Mouse (Mus musculus) CH12.LX (cell line): ENCODE measurements around the gene Cyp4x1.

Source experiments
- CTCF ChIP-seq, 2 experiments: IDR thresholded peaks in 1 of 2; conservative IDR thresholded peaks in 1 of 2; 2 replicates each; pipeline ENCODE4 v1.5.1; 2011 to 2012; ENCODE audit warnings: low read depth in 2 of 2, low read length in 2 of 2, improper control_type of control experiment in 1 of 2, inconsistent platforms in 1 of 2, mild to moderate bottlenecking in 1 of 2, moderate library complexity in 1 of 2
- MAFK ChIP-seq: IDR thresholded peaks from 2 replicates; pipeline ENCODE4 v1.6.1; 2011; ENCODE audit warnings: low read length, improper control_type of control experiment; ENCODE audit not compliant: insufficient replicate concordance
- MAX ChIP-seq: IDR thresholded peaks from 2 replicates; pipeline ENCODE4 v1.6.1; 2011; ENCODE audit warnings: low read length, improper control_type of control experiment
- MYC ChIP-seq: IDR thresholded peaks from 2 replicates; pipeline ENCODE4 v1.6.1; 2011; ENCODE audit warnings: low read depth, mild to moderate bottlenecking, improper control_type of control experiment, low read length
- NRF1 ChIP-seq: IDR thresholded peaks from 2 replicates; pipeline ENCODE4 v1.6.1; 2014; ENCODE audit warnings: low read depth, mild to moderate bottlenecking, inconsistent platforms, low read length, improper control_type of control experiment, moderate library complexity
- POLR2A ChIP-seq: IDR thresholded peaks from 2 replicates; pipeline ENCODE4 v1.6.1; 2011; ENCODE audit warnings: low read depth, mild to moderate bottlenecking, improper control_type of control experiment, low read length
- POLR2AphosphoS2 ChIP-seq: IDR thresholded peaks from 2 replicates; pipeline ENCODE4 v1.6.1; 2011; ENCODE audit warnings: low read depth, low read length, improper control_type of control experiment
- UBTF ChIP-seq: IDR thresholded peaks from 2 replicates; pipeline ENCODE4 v1.6.1; 2012; ENCODE audit warnings: low read depth, mild to moderate bottlenecking, inconsistent platforms, low read length, improper control_type of control experiment, moderate library complexity

- TF ChIP-seq POLR2A: no peak
- no peak for TF ChIP-seq MYC
- TF ChIP-seq NRF1: no peak
- TF ChIP-seq MAX: no peak
- no peak for TF ChIP-seq UBTF
- TF ChIP-seq CTCF (conservative IDR thresholded peaks at IDR 0.05 in 1 of 2, IDR thresholded peaks at IDR 0.05 in 1 of 2; ENCODE audit: low read depth in 2 of 2, low read length in 2 of 2): no peak
- no peak for TF ChIP-seq MAFK
- no peak for TF ChIP-seq POLR2AphosphoS2
Observed at GRCm38 (mm10) chr4:115083031-115083430, 51.0 kb downstream of the Cyp4x1 start.
